Mouse (Mus musculus) adrenal gland, adult (tissue): Measurements from ENCODE around the gene Kera.
A peak's percentile ranks its signal among the peaks of the same experiment; 100 is the strongest.

Source experiments
- DNase-seq, 2 experiments: peaks; one replicate each; pipeline ENCODE4 v3.0.0; 2022 to 2023; ENCODE audit warnings: low spot score in 1 of 2; ENCODE audit not compliant: inconsistent age in 2 of 2

Kera gene

GRCm38 (mm10) chr10:97606579-97606978 lies at the start of gene Kera:
Gene Kera (plus strand): TSS chr10:97606879.
- DNase-seq, result no peak

- no peak for DNase-seq
Measured at GRCm38 (mm10) chr10:97564957-97565856, 41.5 kb upstream of the Kera start, which contains the start of gene Lum. Gene Lum (plus strand): TSS chr10:97565128.

- DNase-seq, result peak in 1 of 2 experiments; percentile 56
Measured at GRCm38 (mm10) chr10:97567489-97568135, 39.1 kb upstream of the Kera start.

- no peak for DNase-seq
Measured at GRCm38 (mm10) chr10:97582543-97583231, 24.0 kb upstream of the Kera start.

GRCm38 (mm10) chr10:97584176-97584575 lies 22.5 kb upstream of the Kera start:
- peak in 1 of 2 experiments; percentile 52 for DNase-seq

GRCm38 (mm10) chr10:97587159-97587558 lies 19.5 kb upstream of the Kera start:
- DNase-seq, result no peak

- DNase-seq, result no peak
Measured at GRCm38 (mm10) chr10:97589574-97589973, 17.1 kb upstream of the Kera start.

- no peak for DNase-seq
Measured at GRCm38 (mm10) chr10:97591036-97591435, 15.6 kb upstream of the Kera start.

- DNase-seq, result no peak
Measured at GRCm38 (mm10) chr10:97591685-97592084, 15.0 kb upstream of the Kera start.

GRCm38 (mm10) chr10:97595680-97596079 lies 11.0 kb upstream of the Kera start:
- DNase-seq, result no peak

- no peak for DNase-seq
Measured at GRCm38 (mm10) chr10:97601744-97602143, 4.9 kb upstream of the Kera start.

- peak in 1 of 2 experiments; percentile 14 for DNase-seq
Measured at GRCm38 (mm10) chr10:97603256-97603655, 3.4 kb upstream of the Kera start.

GRCm38 (mm10) chr10:97622328-97622727 lies 15.6 kb downstream of the Kera start:
- no peak for DNase-seq

GRCm38 (mm10) chr10:97624381-97624780 lies 17.7 kb downstream of the Kera start:
- DNase-seq, result no peak

- DNase-seq, result no peak
Measured at GRCm38 (mm10) chr10:97625116-97625515, 18.4 kb downstream of the Kera start.

GRCm38 (mm10) chr10:97626543-97626942 lies 19.9 kb downstream of the Kera start:
- no peak for DNase-seq

GRCm38 (mm10) chr10:97631061-97631460 lies 24.4 kb downstream of the Kera start:
- no peak for DNase-seq

GRCm38 (mm10) chr10:97641926-97642325 lies 35.2 kb downstream of the Kera start:
- no peak for DNase-seq

- no peak for DNase-seq
Measured at GRCm38 (mm10) chr10:97643768-97644167, 37.1 kb downstream of the Kera start, which contains the start of gene Epyc. Gene Epyc (plus strand): TSS chr10:97644068.

- DNase-seq, result peak in 1 of 2 experiments; percentile 69
Measured at GRCm38 (mm10) chr10:97650334-97650733, 43.7 kb downstream of the Kera start.

- peak in 1 of 2 experiments; percentile 86 for DNase-seq
Measured at GRCm38 (mm10) chr10:97659489-97659888, 52.8 kb downstream of the Kera start.
